Mouse (Mus musculus) bone marrow, adult 2 months (tissue): ENCODE data around the gene Sh3bgrl3. TPM values are rescaled to one million over a fixed set of nuclear protein-coding genes. Genes with fewer than 3 reads are reported as not detected.

ENCODE experiments used
- H3K27ac ChIP-seq: fragments of 200-500 bp; 2 replicates; pipeline ENCODE4 v1.5.1; 2012; ENCODE audit warnings: low read depth, mild to moderate bottlenecking, control low read depth, inconsistent platforms, low read length; ENCODE audit not compliant: control insufficient read depth, poor library complexity, insufficient read depth
- H3K4me1 ChIP-seq: fragments of 200-500 bp; 2 replicates; pipeline ENCODE4 v1.6.1; 2011; ENCODE audit warnings: low read length; ENCODE audit not compliant: control insufficient read depth, insufficient read depth
- H3K4me3 ChIP-seq: fragments of 200-500 bp; replicated peaks from 2 replicates; pipeline ENCODE3; 2011; ENCODE audit warnings: mild to moderate bottlenecking, low read depth, low read length, control low read depth; ENCODE audit not compliant: control insufficient read depth
- CTCF ChIP-seq: fragments of 200-500 bp; IDR thresholded peaks from 2 replicates; pipeline ENCODE4 v1.5.1; 2011; ENCODE audit warnings: low read length, control low read depth; ENCODE audit not compliant: control insufficient read depth, insufficient read depth
- POLR2A ChIP-seq: fragments of 200-500 bp; IDR thresholded peaks from 2 replicates; pipeline ENCODE4 v1.6.1; 2011; ENCODE audit warnings: low read depth, mild to moderate bottlenecking, control low read depth, low read length, borderline replicate concordance; ENCODE audit not compliant: control insufficient read depth
- WGBS: fragments of 180-500 bp; shearing (Covaris S2); methylation state at CpG from one replicate; pipeline ENCODE4 v1.1.7; 2018; 5-methylcytosine and 5-hydroxymethylcytosine counted together
- polyA plus RNA-seq: library from polyadenylated mRNA; stranded (reverse); fragments of >200 nt; gene quantifications from 2 replicates; pipeline ENCODE4 v1.2.4, GENCODE M21; 2011; ENCODE audit warnings: low replicate concordance; ENCODE audit not compliant: missing spikeins, insufficient read depth, insufficient read length

Sh3bgrl3 gene
- polyA plus RNA-seq, 1 experiment = 416 TPM

GRCm38 (mm10) chr4:134098628-134099027 is 30.0 kb downstream of the Sh3bgrl3 start:
- H3K4me1 ChIP-seq = peaks cover 9% of the 10 kb centered on the region
- H3K4me3 ChIP-seq = peak overlapping the region; percentile 22
- 7% methylated on average over 8 of the region's 8 CpGs for WGBS
- H3K27ac ChIP-seq = peak overlapping the region; percentile 89
- no peak for TF ChIP-seq CTCF
- TF ChIP-seq POLR2A = peak; percentile 67; the same call in 1 of the 2 replicates

GRCm38 (mm10) chr4:134097015-134097608 is 31.5 kb downstream of the Sh3bgrl3 start:
- Histone ChIP-seq H3K4me1 (peaks cover 9% of the 10 kb centered on the region), H3K27ac (peak overlapping the region; percentile 89), H3K4me3 (no peak overlapping the region)
- TF ChIP-seq POLR2A (no peak), CTCF (no peak)
- 2% methylated on average over 5 of the region's 5 CpGs for WGBS

DNA sequence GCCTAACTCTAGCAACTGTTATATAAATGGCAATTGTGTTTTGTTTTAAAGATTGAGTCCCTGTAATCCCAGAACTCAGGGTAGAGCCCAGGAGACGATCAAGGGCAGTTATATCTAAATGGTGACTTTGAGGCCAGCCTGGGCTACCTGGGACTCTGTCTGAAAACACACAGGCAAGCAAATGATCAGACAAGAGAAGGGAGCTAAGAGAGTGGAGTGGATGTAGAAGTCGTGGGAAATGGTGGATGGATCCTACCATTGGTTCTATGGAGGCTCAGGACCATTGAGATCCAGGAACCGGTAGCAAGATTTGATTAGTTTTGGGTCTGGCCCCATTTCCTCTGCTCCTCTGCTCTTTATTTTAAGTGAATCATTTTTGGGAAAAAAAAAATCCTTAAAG is 32.5 kb downstream of the Sh3bgrl3 start:
- 75% methylated on average over 3 of the region's 3 CpGs for WGBS
- TF ChIP-seq POLR2A = no peak
- Histone ChIP-seq H3K27ac (peak overlapping the region; percentile 19; the same call in 1 of the 2 replicates), H3K4me3 (no peak overlapping the region), H3K4me1 (peaks cover 9% of the 10 kb centered on the region)

- Histone ChIP-seq H3K27ac (peak within 1 kb of the TSS; percentile 91), H3K4me1 (peaks cover 5% of the 10 kb centered on the region), H3K4me3 (peak within 1 kb of the TSS; percentile 91)
- no peak for TF ChIP-seq CTCF
- TF ChIP-seq POLR2A = peak; percentile 41; the same call in 1 of the 2 replicates
- WGBS = 7% methylated on average over 3 of the region's 3 CpGs
Observed at GRCm38 (mm10) chr4:134094923-134095547, 33.6 kb downstream of the Sh3bgrl3 start, which contains the start of gene Cd52. TSS of gene Cd52 (minus strand) at chr4:134095082.

GRCm38 (mm10) chr4:134094004-134094564 is 34.5 kb downstream of the Sh3bgrl3 start:
- TF ChIP-seq POLR2A = no peak
- TF ChIP-seq CTCF = no peak
- 37% methylated on average over 7 of the region's 7 CpGs for WGBS
- H3K4me1 ChIP-seq = peaks cover 3% of the 10 kb centered on the region; the same call in 1 of the 2 replicates
- H3K27ac ChIP-seq = peak overlapping the region; percentile 91
- peak overlapping the region; percentile 91 for H3K4me3 ChIP-seq

GRCm38 (mm10) chr4:134092382-134093288 is 36.0 kb downstream of the Sh3bgrl3 start:
- WGBS = 58% methylated on average over 6 of the region's 6 CpGs
- Histone ChIP-seq H3K4me3 (peak overlapping the region; percentile 91), H3K4me1 (peaks cover 3% of the 10 kb centered on the region; the same call in 1 of the 2 replicates), H3K27ac (peak overlapping the region; percentile 91; the same call in 1 of the 2 replicates)
- peak; percentile 95 for TF ChIP-seq CTCF
- no peak for TF ChIP-seq POLR2A

DNA sequence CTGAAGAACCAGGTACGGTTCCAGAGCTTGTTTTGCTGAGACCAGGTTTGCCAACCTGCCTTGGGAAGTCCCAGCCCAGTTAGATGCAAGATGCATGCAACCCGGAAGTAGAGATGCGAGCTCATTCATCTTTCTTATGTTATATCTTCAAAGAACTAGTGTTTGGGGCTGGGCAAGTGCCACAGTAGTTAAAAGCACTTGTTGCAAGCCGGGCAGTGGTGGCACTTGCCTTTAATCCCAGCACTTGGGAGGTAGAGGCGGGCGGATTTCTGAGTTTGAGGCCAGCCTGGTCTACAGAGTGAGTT is 37.4 kb downstream of the Sh3bgrl3 start:
- Histone ChIP-seq H3K4me1 (peaks cover 4% of the 10 kb centered on the region), H3K27ac (no peak overlapping the region), H3K4me3 (no peak overlapping the region)
- TF ChIP-seq CTCF (no peak), POLR2A (no peak)
- 83% methylated on average over 6 of the region's 6 CpGs for WGBS
